Mouse (Mus musculus) cortical plate, adult 2 months (tissue): ENCODE data around the gene Grin3b.

Experiments
- CTCF ChIP-seq: fragments of 200-500 bp; IDR thresholded peaks from 2 replicates; pipeline ENCODE4 v1.5.1; 2011; ENCODE audit warnings: mild to moderate bottlenecking, control low read depth, low read length; ENCODE audit not compliant: insufficient read depth; ENCODE audit errors: extremely low read depth
- POLR2A ChIP-seq: fragments of 200-500 bp; IDR thresholded peaks from 2 replicates; pipeline ENCODE4 v1.6.1; 2011; ENCODE audit warnings: mild to moderate bottlenecking, low read length, control low read depth; ENCODE audit not compliant: insufficient read depth; ENCODE audit errors: extremely low read depth

- no peak for TF ChIP-seq CTCF
- no peak for TF ChIP-seq POLR2A
Observed at GRCm38 (mm10) chr10:79994397-79995115, 24.0 kb downstream of the Grin3b start.
